Mouse (Mus musculus): ENCODE measurements around the gene Rag2.

- TF ChIP-seq POLR2A (IDR thresholded peaks at IDR 0.05; ENCODE audit: control insufficient read depth, extremely low read depth, insufficient read depth, low read length, poor library complexity) (no peak), CTCF (IDR thresholded peaks at IDR 0.05; ENCODE audit: borderline replicate concordance, control insufficient read depth, extremely low read depth, insufficient read depth, low read length, poor library complexity) (no peak)
These were observed 21.3 kb downstream of the Rag2 start for GRCm38 (mm10) chr2:101645841-101646240.
